Comparison of ENCODE assay signal across 9 mouse cellular contexts in the genomic region with DNA sequence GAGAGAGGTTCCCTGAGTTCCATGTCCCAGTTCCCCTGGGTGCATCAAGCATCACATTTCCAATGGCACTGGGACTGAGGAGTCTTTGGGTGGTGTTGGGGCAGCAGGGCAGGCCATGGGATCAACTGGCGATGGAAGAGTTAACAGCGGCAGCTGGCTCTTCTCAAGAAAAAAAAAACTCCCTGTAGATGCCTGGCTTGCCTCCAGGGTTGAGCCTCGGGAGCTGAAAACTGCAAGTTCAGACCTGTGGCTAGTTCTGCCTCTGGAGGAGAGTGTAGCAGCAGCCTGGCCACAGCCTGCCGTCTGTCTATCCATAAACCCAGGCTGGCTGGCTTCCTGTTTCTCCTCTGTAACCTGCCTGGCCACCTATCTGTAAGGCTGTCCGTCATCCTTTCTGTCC. TPM values are rescaled to one million over a fixed set of nuclear protein-coding genes. Genes with fewer than 3 reads are reported as not detected.
DNase-seq lines count a peak whose midpoint lies in the region; ATAC-seq and TF ChIP-seq lines count a peak whose summit lies in the region.
"Had no signal": no experiment of that assay in that cellular context is flagged by ENCODE, and none has a peak within 500 bp of the region (broad histone marks: within the 10 kb centered on the region; RNA-seq: fewer than 3 reads in every experiment).

A gene (plus strand): TSS at position 212 of the 400 bp plus-strand sequence.

- no peak within 1 kb of the TSS for H3K4me3 ChIP-seq in MEL (ENCODE audit: control insufficient read depth in 1 of 2, insufficient read depth in 1 of 2, low read depth in 2 of 2, low read length in 2 of 2)
- H3K4me3 ChIP-seq in hindbrain, embryonic 11.5 days (ENCODE audit: low read depth, low read length): no peak within 1 kb of the TSS
- H3K4me3 ChIP-seq in limb, embryonic 14.5 days (replicated peaks; ENCODE audit: low read length): no peak within 1 kb of the TSS; the same call in 1 of the 2 replicates
- H3K4me3 ChIP-seq: liver, embryonic 15.5 days had no signal

- H3K36me3 ChIP-seq in MEL (ENCODE audit: control insufficient read depth in 1 of 2, insufficient read depth in 2 of 2, low read length in 2 of 2): peaks cover 0 to 7% of the 10 kb centered on the region in 2 experiments; a peak in 2 of 4 replicates
- H3K36me3 ChIP-seq in hindbrain, embryonic 11.5 days (ENCODE audit: control insufficient read depth, insufficient read depth, low read length): no peaks in the 10 kb centered on the region
- H3K36me3 ChIP-seq in limb, embryonic 14.5 days (ENCODE audit: control insufficient read depth, insufficient read depth, low read length): no peaks in the 10 kb centered on the region
- H3K36me3 ChIP-seq: liver, embryonic 15.5 days had no signal

- H3K4me2 ChIP-seq in hindbrain, embryonic 11.5 days (replicated peaks; ENCODE audit: low read depth, low read length): no peak within 1 kb of the TSS
- H3K4me2 ChIP-seq in limb, embryonic 14.5 days (replicated peaks; ENCODE audit: low read depth, low read length, severe bottlenecking): no peak within 1 kb of the TSS; the same call in 1 of the 2 replicates
- H3K4me2 ChIP-seq: liver, embryonic 15.5 days had no signal

- no peaks in the 10 kb centered on the region for H3K79me2 ChIP-seq in MEL (ENCODE audit: control insufficient read depth, insufficient read depth, low read length, poor library complexity)

- no peaks in the 10 kb centered on the region for H3K9me3 ChIP-seq in MEL (replicated peaks; ENCODE audit: insufficient read depth, low read length)
- no peaks in the 10 kb centered on the region for H3K9me3 ChIP-seq in hindbrain, embryonic 11.5 days (ENCODE audit: control insufficient read depth, low read length)
- no peaks in the 10 kb centered on the region for H3K9me3 ChIP-seq in limb, embryonic 14.5 days (ENCODE audit: control insufficient read depth, low read length)
- H3K9me3 ChIP-seq: liver, embryonic 15.5 days had no signal

- no peak for TF ChIP-seq EP300 in MEL (IDR thresholded peaks at IDR 0.05; ENCODE audit: low read depth in 1 of 2, low read length in 2 of 2)

- peaks cover 8 to 27% of the 10 kb centered on the region in 2 experiments for H3K4me1 ChIP-seq in MEL (ENCODE audit: control insufficient read depth in 1 of 2, insufficient read depth in 2 of 2, low read length in 2 of 2)
- 0 out of 2 replicates have a peak, but pooled peaks cover 2% of the 10 kb centered on the region for H3K4me1 ChIP-seq in hindbrain, embryonic 11.5 days (replicated peaks; ENCODE audit: control insufficient read depth, insufficient read depth, low read length)
- H3K4me1 ChIP-seq in limb, embryonic 14.5 days (ENCODE audit: control insufficient read depth, insufficient read depth, low read length): peaks cover 18% of the 10 kb centered on the region

- TF ChIP-seq CTCF in MEL (IDR thresholded peaks at IDR 0.05 in 2 of 3, conservative IDR thresholded peaks at IDR 0.05 in 1 of 3; ENCODE audit: control insufficient read depth in 1 of 3, insufficient read depth in 1 of 3, low read depth in 2 of 3, low read length in 3 of 3, poor library complexity in 1 of 3, severe bottlenecking in 1 of 3): no peak

- DNase-seq in cerebellum, postnatal 14 days: peak; percentile 26 to 58
- no peak for DNase-seq in cerebellum, postnatal 36 days
- peak; percentile 53 for DNase-seq in MEL (ENCODE audit: low read depth, low spot score)
- peak; percentile 63 for DNase-seq in gastrocnemius, adult 18-20 months (ENCODE audit: low spot score)
- peak; percentile 20 for DNase-seq in hindbrain, embryonic 11.5 days (ENCODE audit: low spot score)
- DNase-seq in limb, embryonic 14.5 days (ENCODE audit: low spot score): peak; percentile 68
- DNase-seq in ovary, postnatal 14 days (ENCODE audit: low spot score): peak; percentile 54

- no peak within 1 kb of the TSS for H3K9ac ChIP-seq in MEL (ENCODE audit: control insufficient read depth, low read depth, low read length, poor library complexity, severe bottlenecking)
- H3K9ac ChIP-seq in hindbrain, embryonic 11.5 days (ENCODE audit: low read depth, low read length): no peak within 1 kb of the TSS
- H3K9ac ChIP-seq in limb, embryonic 14.5 days (ENCODE audit: low read depth, low read length, severe bottlenecking): peak within 1 kb of the TSS; percentile 40
- H3K9ac ChIP-seq: liver, embryonic 15.5 days had no signal

- 40% methylated on average over 5 of the region's 5 CpGs for WGBS in hindbrain, embryonic 11.5 days
- WGBS in limb, embryonic 14.5 days: 10% methylated on average over 5 of the region's 5 CpGs

- TF ChIP-seq RAD21 in MEL (IDR thresholded peaks at IDR 0.05; ENCODE audit: low read depth, low read length): no peak

- TF ChIP-seq POLR2A in MEL (IDR thresholded peaks at IDR 0.05; ENCODE audit: control insufficient read depth in 1 of 2, insufficient read depth in 1 of 2, low read depth in 1 of 2, low read length in 2 of 2, poor library complexity in 1 of 2): no peak
- TF ChIP-seq POLR2A in limb, embryonic 14.5 days (IDR thresholded peaks at IDR 0.05; ENCODE audit: borderline replicate concordance, extremely low read depth, insufficient read depth, insufficient read length): no peak

- ATAC-seq in hindbrain, embryonic 11.5 days (ENCODE audit: low FRiP score): no peak
- ATAC-seq in limb, embryonic 14.5 days (ENCODE audit: low FRiP score, low read depth): no peak
- no peak for ATAC-seq in cerebellum, adult (ENCODE audit: insufficient number of reproducible peaks, low FRiP score, low TSS enrichment)

- H3K27me3 ChIP-seq in MEL (ENCODE audit: control insufficient read depth in 1 of 2, insufficient read depth in 2 of 2, low read length in 2 of 2): no peaks in the 10 kb centered on the region
- H3K27me3 ChIP-seq in hindbrain, embryonic 11.5 days (ENCODE audit: control insufficient read depth, insufficient read depth, low read length): peaks cover 4% of the 10 kb centered on the region
- no peaks in the 10 kb centered on the region for H3K27me3 ChIP-seq in limb, embryonic 14.5 days (ENCODE audit: control insufficient read depth, insufficient read depth, low read length)
- H3K27me3 ChIP-seq: liver, embryonic 15.5 days had no signal

- no peak within 1 kb of the TSS; the same call in 1 of the 2 replicates for H3K27ac ChIP-seq in MEL (ENCODE audit: control insufficient read depth, low read depth, low read length)
- H3K27ac ChIP-seq in hindbrain, embryonic 11.5 days (ENCODE audit: low read depth, low read length): peak within 1 kb of the TSS; percentile 3; the same call in 1 of the 2 replicates
- H3K27ac ChIP-seq in limb, embryonic 14.5 days (replicated peaks; ENCODE audit: low read depth, low read length): 0 out of 2 replicates have a peak within 1 kb of the TSS, but pooled peaks have one; percentile 19
- H3K27ac ChIP-seq: liver, embryonic 15.5 days had no signal

TF ChIP-seq in MEL, 35 proteins besides CTCF, POLR2A, EP300 and RAD21:
- TF ChIP-seq MAFK (IDR thresholded peaks at IDR 0.05; ENCODE audit: borderline replicate concordance, low read depth, low read length) (no peak), ZNF384 (IDR thresholded peaks at IDR 0.05; ENCODE audit: low read depth, low read length) (peak; percentile 82), HCFC1 (IDR thresholded peaks at IDR 0.05; ENCODE audit: low read depth, low read length) (no peak)

RNA-seq across cellular contexts. Expression of the gene that starts here (rescaled TPM):
- 0.03 TPM in 1 of 2 replicates, not detected in the other for total RNA-seq in MEL (2012; rRNA removed)
- polyA plus RNA-seq in MEL (2012; ENCODE audit: insufficient read depth in 1 of 2, insufficient read length in 2 of 2, low read depth in 1 of 2, low replicate concordance in 2 of 2, missing spikeins in 1 of 2): under 1 TPM in 1 of 2 experiments, not detected in 1; 0.11 TPM
- 1 to 10 TPM; 2.4 to 2.8 TPM for total RNA-seq in gastrocnemius, adult 18-20 months (2021)
- polyA plus RNA-seq in hindbrain, embryonic 11.5 days (2014; fragmentation: Nextera tagmentation; extraction: Ambion mirVana): 0.31 and 0.66 TPM in 2 replicates
- 7.5 and 9.2 TPM in 2 replicates for polyA plus RNA-seq in limb, embryonic 14.5 days (2012; rRNA removed)
- polyA plus RNA-seq in limb, embryonic 14.5 days (2014; fragmentation: Nextera tagmentation; extraction: Ambion mirVana): 1.1 and 1.4 TPM in 2 replicates

Comparison
In these comparisons a context has a peak if more than half of its experiments do, and no peak if none do; other contexts are left out.
1. DNase-seq: peak in cerebellum, postnatal 14 days (2 of 2), gastrocnemius, adult 18-20 months (single experiment), limb, embryonic 14.5 days (single experiment) and ovary, postnatal 14 days (single experiment); none in cerebellum, postnatal 36 days (0 of 2).
2. Peak in DNase-seq in MEL; RNA of the gene not detected or under 1 TPM.
3. Peak in DNase-seq and H3K27ac ChIP-seq in hindbrain, embryonic 11.5 days; RNA of the gene not detected or under 1 TPM.